Comparison of ENCODE assay signal across 18 mouse cellular contexts in genomic region chr5:119360351-119360750, GRCm38 (mm10).
A peak's percentile ranks its signal among the peaks of the same experiment; 100 is the strongest.
DNase-seq lines count a peak whose midpoint lies in the region; ATAC-seq and TF ChIP-seq lines count a peak whose summit lies in the region.
"Had no signal": no experiment of that assay in that cellular context is flagged by ENCODE, and none has a peak within 500 bp of the region (broad histone marks: within the 10 kb centered on the region; RNA-seq: fewer than 3 reads in every experiment).

No protein-coding gene starts in this region.

- H3K36me3 ChIP-seq in heart, embryonic 11.5 days (ENCODE audit: control insufficient read depth, insufficient read depth, low read length): no peaks in the 10 kb centered on the region
- no peaks in the 10 kb centered on the region for H3K36me3 ChIP-seq in liver, embryonic 14.5 days (replicated peaks; ENCODE audit: control insufficient read depth, insufficient read depth, low read depth)
- H3K36me3 ChIP-seq in liver, postnatal 0 days (replicated peaks; ENCODE audit: insufficient read depth, low read length): no peaks in the 10 kb centered on the region
- H3K36me3 ChIP-seq in ES-E14 (ENCODE audit: control insufficient read depth, insufficient read depth, low read length, poor library complexity, severe bottlenecking): no peaks in the 10 kb centered on the region
- H3K36me3 ChIP-seq: embryonic facial prominence, embryonic 13.5 days; forebrain, embryonic 12.5 days; G1E; hindbrain, embryonic 13.5 days had no signal

- H3K9ac ChIP-seq in heart, embryonic 11.5 days (ENCODE audit: low read depth, low read length): no peak overlapping the region
- H3K9ac ChIP-seq in liver, embryonic 14.5 days (replicated peaks): no peak overlapping the region
- no peak overlapping the region for H3K9ac ChIP-seq in liver, postnatal 0 days (replicated peaks)
- no peak overlapping the region for H3K9ac ChIP-seq in ES-E14 (ENCODE audit: insufficient read depth, low read depth, low read length, poor library complexity, severe bottlenecking)
- H3K9ac ChIP-seq: embryonic facial prominence, embryonic 13.5 days; forebrain, embryonic 12.5 days; hindbrain, embryonic 13.5 days had no signal

- WGBS in heart, embryonic 11.5 days (ENCODE audit: insufficient replicate concordance): 83% methylated on average over 2 of the region's 2 CpGs
- WGBS in liver, embryonic 14.5 days (ENCODE audit: insufficient replicate concordance): 60% methylated on average over 2 of the region's 2 CpGs
- 53% methylated on average over 2 of the region's 2 CpGs for WGBS in liver, postnatal 0 days (ENCODE audit: insufficient replicate concordance)

- H3K27me3 ChIP-seq in heart, embryonic 11.5 days (ENCODE audit: control insufficient read depth, insufficient read depth, low read length): no peaks in the 10 kb centered on the region
- no peaks in the 10 kb centered on the region for H3K27me3 ChIP-seq in liver, embryonic 14.5 days (ENCODE audit: control insufficient read depth, insufficient read depth, low read length)
- no peaks in the 10 kb centered on the region for H3K27me3 ChIP-seq in liver, postnatal 0 days (ENCODE audit: insufficient read depth, low read length)
- H3K27me3 ChIP-seq: CH12.LX; embryonic facial prominence, embryonic 13.5 days had no signal

- H3K4me1 ChIP-seq in heart, embryonic 11.5 days (ENCODE audit: control insufficient read depth, insufficient read depth, low read length): no peaks in the 10 kb centered on the region
- H3K4me1 ChIP-seq in liver, embryonic 14.5 days (replicated peaks; ENCODE audit: control insufficient read depth in 2 of 2, insufficient read depth in 2 of 2, low read length in 1 of 2): 0 out of 4 replicates have a peak, but pooled peaks cover 0 to 2% of the 10 kb centered on the region in 2 experiments
- no peaks in the 10 kb centered on the region for H3K4me1 ChIP-seq in liver, postnatal 0 days (ENCODE audit: insufficient read depth)
- H3K4me1 ChIP-seq in ES-E14 (ENCODE audit: control insufficient read depth in 2 of 2, insufficient read depth in 2 of 2, low read length in 2 of 2, poor library complexity in 1 of 2): peaks cover 3 to 7% of the 10 kb centered on the region in 2 experiments; a peak in 2 of 4 replicates
- H3K4me1 ChIP-seq: forebrain, embryonic 12.5 days; hindbrain, embryonic 13.5 days had no signal

- H3K4me2 ChIP-seq in heart, embryonic 11.5 days: no peak overlapping the region
- H3K4me2 ChIP-seq in liver, embryonic 14.5 days (ENCODE audit: low read depth): no peak overlapping the region
- H3K4me2 ChIP-seq in liver, postnatal 0 days (ENCODE audit: low read depth, low read length): no peak overlapping the region
- H3K4me2 ChIP-seq: embryonic facial prominence, embryonic 13.5 days; forebrain, embryonic 12.5 days; hindbrain, embryonic 13.5 days had no signal

- 0 out of 2 replicates have a peak, but pooled peaks have one; percentile 6 for TF ChIP-seq CTCF in liver, embryonic 14.5 days (IDR thresholded peaks at IDR 0.05; ENCODE audit: low read depth)
- no peak for TF ChIP-seq CTCF in liver, postnatal 0 days (IDR thresholded peaks at IDR 0.05; ENCODE audit: low read depth)

- ATAC-seq in heart, embryonic 11.5 days (replicated peaks; ENCODE audit: insufficient number of reproducible peaks, low FRiP score, low TSS enrichment): no peak
- ATAC-seq in liver, embryonic 14.5 days (ENCODE audit: insufficient read depth): no peak
- ATAC-seq in liver, postnatal 0 days: no peak
- ATAC-seq: activated CD4-positive, CD25-positive, alpha-beta regulatory T cell, adult 4 months had no signal

- no peak overlapping the region for H3K27ac ChIP-seq in heart, embryonic 11.5 days (ENCODE audit: low read depth, low read length)
- no peak overlapping the region for H3K27ac ChIP-seq in liver, embryonic 14.5 days
- no peak overlapping the region for H3K27ac ChIP-seq in liver, postnatal 0 days (ENCODE audit: low read depth)
- H3K27ac ChIP-seq in ES-E14 (ENCODE audit: insufficient read depth, low read depth, low read length, poor library complexity, severe bottlenecking): no peak overlapping the region
- H3K27ac ChIP-seq: embryonic facial prominence, embryonic 13.5 days; forebrain, embryonic 12.5 days; gastrocnemius, adult 2 months; hindbrain, embryonic 13.5 days had no signal

- H3K4me3 ChIP-seq in heart, embryonic 11.5 days (ENCODE audit: low read depth, low read length): no peak overlapping the region
- H3K4me3 ChIP-seq in liver, embryonic 14.5 days (ENCODE audit: insufficient read depth in 1 of 2, low read depth in 2 of 2, low read length in 2 of 2): no peak overlapping the region
- H3K4me3 ChIP-seq in liver, postnatal 0 days (ENCODE audit: low read depth, low read length): no peak overlapping the region
- no peak overlapping the region for H3K4me3 ChIP-seq in ES-E14 (ENCODE audit: insufficient read depth in 1 of 2, low read depth in 1 of 2, low read length in 2 of 2, poor library complexity in 1 of 2, severe bottlenecking in 1 of 2)
- H3K4me3 ChIP-seq: embryonic facial prominence, embryonic 13.5 days; forebrain, embryonic 12.5 days; gastrocnemius, adult 2 months; hindbrain, embryonic 13.5 days had no signal

- DNase-seq in heart, adult 11 months: peak; percentile 27
- DNase-seq in liver, embryonic 14.5 days (ENCODE audit: low read depth in 3 of 3, low spot score in 3 of 3): no peak
- DNase-seq in liver, postnatal 0 days: no peak
- DNase-seq in ES-E14 (ENCODE audit: low read depth, low spot score): no peak
- DNase-seq in cerebellum, postnatal 10 days: no peak
- DNase-seq in kidney, postnatal 10 days: no peak
- DNase-seq: cerebellum, adult 11-12 months; cerebellum, adult 9-10 months; cerebellum, postnatal 36 days; gastrocnemius, adult 2 months; gastrocnemius, postnatal 25 days had no signal

- no peaks in the 10 kb centered on the region for H3K9me3 ChIP-seq in heart, embryonic 11.5 days (replicated peaks; ENCODE audit: control insufficient read depth, low read length)
- no peaks in the 10 kb centered on the region for H3K9me3 ChIP-seq in liver, embryonic 14.5 days (ENCODE audit: control insufficient read depth, low read length)
- H3K9me3 ChIP-seq in liver, postnatal 0 days (ENCODE audit: low read length): no peaks in the 10 kb centered on the region
- H3K9me3 ChIP-seq in ES-E14 (ENCODE audit: control insufficient read depth, insufficient read depth, low read depth, low read length): no peaks in the 10 kb centered on the region
- H3K9me3 ChIP-seq: embryonic facial prominence, embryonic 13.5 days; forebrain, embryonic 12.5 days; hindbrain, embryonic 13.5 days had no signal

- in situ Hi-C loops in ES-E14 (cut with MboI; ENCODE audit: low sequenced_read_pairs in 2 of 2, unreplicated experiment in 2 of 2): no loop called here

- TF ChIP-seq EP300 in liver, embryonic 14.5 days (IDR thresholded peaks at IDR 0.05; ENCODE audit: low read depth): no peak
- TF ChIP-seq EP300 in liver, postnatal 0 days (IDR thresholded peaks at IDR 0.05; ENCODE audit: low read depth): no peak

TF ChIP-seq in ES-E14, 5 proteins besides CTCF, POLR2A, EP300 and RAD21:
- TF ChIP-seq ZC3H11A (IDR thresholded peaks at IDR 0.05; ENCODE audit: borderline replicate concordance, low read depth, low read length) (peak; percentile 16; the same call in 1 of the 2 replicates), CHD2 (IDR thresholded peaks at IDR 0.05; ENCODE audit: low read depth, low read length) (no peak)
